Mouse (Mus musculus): ENCODE results near the gene Mycs. TPM values are rescaled to one million over a fixed set of nuclear protein-coding genes. Genes with fewer than 3 reads are reported as not detected.

Mycs gene
- total RNA-seq (2023; ENCODE audit: inconsistent age), result not detected in 4 replicates

GRCm38 (mm10) chrX:5469165-5469564 lies at the start of gene Mycs:
Gene Mycs (minus strand): TSS chrX:5469265.

Other genes with a start within 250 kb of the Mycs start
- gene Btbd35f7, start 199.8 kb upstream of the Mycs start, total RNA-seq (2023; ENCODE audit: inconsistent age), result not detected in 4 replicates